Mouse (Mus musculus) lung, postnatal 36 days (tissue): ENCODE results near the gene Obox8.

Experiments
- DNase-seq: peaks from one replicate; pipeline ENCODE4 v3.0.0; 2022; ENCODE audit warnings: mixed read lengths

The Obox8 gene

DNA sequence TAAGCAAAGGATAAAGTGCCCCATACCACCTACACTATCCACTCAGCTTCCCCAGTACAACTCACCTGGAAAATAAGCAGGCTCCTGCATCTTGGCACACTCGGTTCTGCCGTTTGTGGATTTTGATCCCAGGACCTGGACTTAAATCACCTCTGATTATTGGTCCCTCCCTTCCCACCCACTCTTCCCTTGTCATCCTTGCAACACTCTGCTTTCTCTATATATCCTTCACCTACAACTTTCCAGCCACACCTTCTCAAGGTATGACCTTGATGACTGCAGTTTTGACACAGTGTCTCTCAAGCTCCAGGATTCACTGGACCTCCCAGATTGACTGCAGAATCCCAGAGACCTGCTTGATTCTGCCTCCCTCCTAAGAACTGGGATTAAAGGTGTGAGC, at the start of gene Obox8:
Gene Obox8, minus strand, starts transcription at position 101 of the 400 bp plus-strand sequence.
- DNase-seq: no peak

DNA sequence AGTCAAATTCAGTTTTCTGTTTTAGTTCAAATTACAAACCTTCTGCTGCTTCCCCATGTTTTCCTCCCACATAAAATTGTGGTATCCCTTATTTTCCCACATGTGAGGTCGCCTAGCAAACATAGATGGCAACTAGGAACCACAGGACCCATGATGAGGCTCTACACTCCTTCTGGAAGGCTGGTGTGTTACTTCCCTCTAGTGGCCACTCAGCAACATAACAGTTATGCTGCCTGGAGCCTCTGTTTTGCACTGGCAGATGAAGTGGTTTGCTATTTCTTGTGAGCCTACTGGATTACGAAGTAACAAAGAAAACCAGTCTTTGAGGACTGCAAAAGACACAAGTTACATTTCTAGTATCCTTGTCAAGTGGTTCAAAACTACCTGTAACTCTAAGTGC, 16.1 kb downstream of the Obox8 start:
- DNase-seq: no peak

DNA sequence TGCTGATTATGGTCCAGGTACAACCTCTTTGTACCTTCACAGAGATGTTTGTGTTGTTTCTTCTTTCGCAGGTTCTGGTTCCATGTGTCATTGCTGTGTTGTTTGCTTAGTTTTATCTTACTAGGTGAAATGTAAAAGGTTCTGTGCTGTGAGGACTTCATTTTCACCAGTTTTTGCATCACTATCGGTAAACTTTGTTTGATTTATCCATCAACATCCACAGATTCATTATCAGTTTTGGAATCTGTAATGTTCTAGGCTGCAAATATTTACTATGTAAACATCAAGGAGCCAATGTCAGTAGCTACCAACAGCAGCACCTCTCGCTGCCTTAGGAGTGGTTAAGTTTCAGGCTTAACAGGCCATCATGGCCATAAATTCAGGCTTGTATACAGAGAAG, 24.7 kb downstream of the Obox8 start:
- DNase-seq: no peak

- no peak for DNase-seq
Observed at GRCm38 (mm10) chr7:14307571-14307970, 25.8 kb downstream of the Obox8 start.
